Mouse (Mus musculus): ENCODE measurements around the gene 3110082I17Rik.

The 3110082I17Rik gene

DNA sequence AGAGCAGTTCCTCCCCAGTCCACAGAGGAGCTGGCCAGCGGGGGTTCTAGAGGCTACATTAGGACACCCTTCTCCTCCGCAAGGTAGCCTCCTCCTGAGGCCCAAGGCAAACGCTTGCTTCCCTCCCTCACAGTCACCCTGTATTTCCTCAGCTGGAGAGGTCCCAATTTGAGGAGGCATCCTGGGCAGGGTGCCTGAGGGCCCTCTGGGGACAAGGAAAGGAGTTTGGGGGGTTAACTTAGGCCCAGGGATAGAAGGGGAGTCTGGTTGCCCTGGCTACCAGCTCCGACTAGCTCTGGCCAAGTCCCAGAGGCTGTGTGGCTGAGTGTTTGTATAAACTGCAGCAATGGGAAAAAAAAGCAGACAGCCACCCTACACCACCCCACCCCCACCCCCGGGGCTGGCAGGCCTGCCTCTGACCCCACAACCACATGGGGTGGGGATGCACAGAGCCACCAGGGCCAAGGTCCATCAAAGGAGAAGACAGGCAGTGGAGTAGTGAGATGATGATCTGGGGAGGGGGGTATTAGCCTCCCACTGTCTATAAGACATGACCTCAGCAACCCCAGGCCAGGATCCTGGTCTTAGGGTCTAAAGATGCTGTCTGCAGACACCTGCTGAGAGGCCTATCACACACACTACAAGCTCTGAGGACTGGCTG, 95.3 kb downstream of the 3110082I17Rik start:
- no peak for ATAC-seq (ENCODE audit: insufficient number of reproducible peaks, low FRiP score, low TSS enrichment)

DNA sequence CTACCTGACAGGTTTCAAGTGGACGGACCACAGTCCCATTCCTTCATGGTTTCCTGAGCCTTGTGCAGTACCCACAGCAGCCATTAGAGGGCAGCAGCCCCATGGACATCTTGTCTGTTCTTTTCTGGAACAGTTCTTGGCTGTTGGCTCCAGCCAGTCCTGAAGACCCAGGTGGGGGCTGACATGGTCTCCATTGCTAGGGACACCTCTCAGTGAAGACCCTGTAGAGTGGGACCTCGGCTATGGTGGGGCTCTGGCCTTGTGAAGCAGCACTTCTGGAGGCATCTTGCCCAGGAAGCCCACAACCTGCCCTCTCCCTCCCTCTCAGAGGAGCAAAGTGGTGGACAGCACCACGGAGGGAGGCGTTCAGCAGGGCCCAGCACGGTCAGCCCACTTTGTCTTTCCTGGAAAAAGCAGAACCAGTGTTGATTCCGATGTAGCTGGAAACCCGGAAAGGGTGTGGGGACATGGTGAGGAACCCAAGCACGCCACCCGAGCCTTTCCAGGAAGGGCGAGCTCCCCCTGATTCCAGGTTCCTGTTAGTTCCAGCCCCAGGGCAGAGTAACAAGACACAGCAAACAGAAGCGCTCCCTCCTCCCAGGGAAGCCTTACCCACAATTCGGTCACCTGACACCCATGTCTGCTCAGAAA, 95.9 kb downstream of the 3110082I17Rik start:
- ATAC-seq (ENCODE audit: insufficient number of reproducible peaks, low FRiP score, low TSS enrichment), result peak; percentile 36; the same call in 1 of the 2 replicates

DNA sequence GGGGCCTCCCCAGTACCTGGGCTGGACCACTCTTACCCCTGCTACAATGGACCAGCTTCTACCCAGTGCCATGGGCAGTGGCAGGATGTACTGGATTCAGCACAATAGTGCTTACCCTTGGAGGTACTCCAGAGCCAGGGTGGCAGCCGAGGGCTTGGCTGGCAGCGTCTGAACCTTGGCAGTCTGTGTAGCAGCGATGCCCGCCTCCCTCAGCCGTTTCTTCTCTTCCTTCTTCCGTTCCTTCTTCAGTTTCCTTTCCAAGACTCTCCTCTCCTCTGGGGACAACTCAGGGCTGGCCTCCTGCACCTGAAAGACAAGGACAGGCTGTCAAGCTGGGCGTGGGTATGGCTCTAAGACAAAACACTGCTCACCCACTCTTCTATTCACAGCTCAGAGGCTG, 96.5 kb downstream of the 3110082I17Rik start:
- no peak; the same call in 1 of the 2 replicates for ATAC-seq (ENCODE audit: insufficient number of reproducible peaks, low FRiP score, low TSS enrichment)

DNA sequence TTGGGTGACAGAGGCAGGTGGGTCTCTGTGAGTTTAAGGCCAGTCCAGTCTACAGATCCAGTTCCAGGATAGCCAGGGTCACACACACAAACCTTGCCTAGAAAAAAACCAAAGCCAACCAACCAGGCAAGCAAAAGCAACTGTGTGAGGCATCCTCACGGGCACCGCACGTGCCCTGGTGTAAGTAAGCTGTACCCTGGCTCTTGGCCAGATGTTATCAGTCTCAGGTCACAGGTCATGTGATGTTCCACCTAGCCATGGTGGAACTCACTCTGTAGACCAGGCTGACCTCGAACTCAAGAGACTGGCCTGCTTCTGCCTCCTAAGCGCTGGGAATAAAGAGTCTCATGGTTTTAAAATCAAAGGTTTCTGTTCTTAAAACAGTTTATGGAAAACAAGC, 101.1 kb downstream of the 3110082I17Rik start:
- ATAC-seq (ENCODE audit: insufficient number of reproducible peaks, low FRiP score, low TSS enrichment), result no peak

DNA sequence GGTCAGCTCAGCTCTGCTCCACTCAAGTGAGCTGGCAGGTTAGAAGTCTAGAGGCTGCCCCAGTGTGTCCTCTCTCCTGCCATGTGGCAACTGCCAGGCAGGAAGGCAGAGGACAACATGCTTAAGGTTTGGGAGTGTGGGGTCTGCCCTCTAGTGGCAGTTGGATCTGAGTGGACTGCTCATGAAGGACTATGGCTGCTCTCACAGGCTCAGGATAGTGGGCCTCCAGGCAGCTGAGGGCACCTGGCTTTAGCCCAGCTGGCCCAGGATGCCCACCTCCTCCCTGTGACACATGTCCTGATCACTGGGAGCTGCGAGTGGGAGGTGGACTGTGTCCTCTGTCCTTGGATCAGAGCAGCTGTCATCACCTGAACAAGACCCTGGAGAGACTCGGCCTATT, 101.7 kb downstream of the 3110082I17Rik start:
- 0 out of 2 replicates have a peak, but pooled peaks have one; percentile 32 for ATAC-seq (ENCODE audit: insufficient number of reproducible peaks, low FRiP score, low TSS enrichment)

DNA sequence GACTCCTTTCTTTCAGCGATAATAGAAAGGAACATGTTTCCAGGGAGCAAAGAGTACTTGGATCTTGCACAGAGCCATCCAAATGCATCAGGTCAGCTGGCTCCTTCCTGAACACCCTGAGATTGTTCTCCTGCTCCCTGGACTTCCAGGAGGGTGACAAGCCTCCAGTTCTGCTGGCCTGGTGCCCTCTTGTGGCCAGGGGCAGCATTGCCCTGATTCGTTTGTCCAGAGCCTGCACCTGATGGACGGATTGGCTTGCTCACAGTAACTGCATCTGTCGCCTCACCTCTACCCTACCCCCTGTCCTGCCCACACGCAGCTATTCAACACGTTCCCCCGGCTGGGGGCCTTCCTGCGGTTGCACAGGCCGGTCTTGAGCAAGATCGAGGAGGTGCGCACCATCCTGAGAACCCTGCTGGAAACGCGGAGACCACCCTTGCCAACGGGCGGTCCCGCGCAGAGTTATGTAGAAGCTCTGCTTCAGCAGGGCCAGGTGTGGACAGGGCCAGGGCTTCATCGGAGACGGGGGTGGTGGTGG, 105.0 kb downstream of the 3110082I17Rik start:
- peak; percentile 43; the same call in 1 of the 2 replicates for ATAC-seq (ENCODE audit: insufficient number of reproducible peaks, low FRiP score, low TSS enrichment)

DNA sequence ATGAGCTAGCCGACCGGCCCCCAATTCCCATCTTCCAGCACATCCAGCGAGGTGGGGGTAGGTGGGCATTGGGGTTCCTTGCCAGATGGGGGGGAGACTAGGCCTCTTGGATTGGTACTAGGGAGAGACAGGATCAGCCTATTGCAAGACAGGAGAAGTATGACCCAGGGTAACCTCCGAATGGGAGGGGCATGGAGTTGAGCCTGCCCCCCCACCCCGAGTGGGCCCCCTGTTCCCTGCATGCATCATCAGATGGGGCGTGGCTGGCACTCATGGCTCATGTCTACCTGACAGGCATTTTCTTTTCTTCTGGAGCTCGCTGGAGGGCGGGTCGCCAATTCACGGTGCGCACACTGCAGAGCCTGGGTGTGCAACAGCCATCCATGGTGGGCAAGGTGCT, 106.4 kb downstream of the 3110082I17Rik start:
- ATAC-seq (ENCODE audit: insufficient number of reproducible peaks, low FRiP score, low TSS enrichment), result no peak

DNA sequence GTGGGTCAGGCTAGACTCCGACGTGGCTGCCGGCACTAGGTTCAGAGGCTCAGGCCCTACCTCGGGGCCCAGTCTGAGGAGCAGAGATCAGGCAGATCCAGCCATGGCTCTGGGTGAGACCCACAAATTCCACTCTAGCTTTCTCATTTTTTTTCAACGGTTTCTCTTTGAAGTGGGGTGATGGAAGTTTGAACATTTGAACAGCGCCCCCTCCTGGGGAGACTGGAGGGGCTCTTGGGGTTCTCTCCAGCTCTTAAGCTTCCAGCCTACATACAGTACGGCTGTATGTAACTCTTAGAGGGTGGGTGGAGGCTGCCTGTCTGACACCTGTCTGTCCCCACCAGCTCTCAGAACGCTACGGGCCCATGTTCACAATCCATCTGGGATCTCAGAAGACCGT, 106.8 kb downstream of the 3110082I17Rik start:
- no peak for ATAC-seq (ENCODE audit: insufficient number of reproducible peaks, low FRiP score, low TSS enrichment)

DNA sequence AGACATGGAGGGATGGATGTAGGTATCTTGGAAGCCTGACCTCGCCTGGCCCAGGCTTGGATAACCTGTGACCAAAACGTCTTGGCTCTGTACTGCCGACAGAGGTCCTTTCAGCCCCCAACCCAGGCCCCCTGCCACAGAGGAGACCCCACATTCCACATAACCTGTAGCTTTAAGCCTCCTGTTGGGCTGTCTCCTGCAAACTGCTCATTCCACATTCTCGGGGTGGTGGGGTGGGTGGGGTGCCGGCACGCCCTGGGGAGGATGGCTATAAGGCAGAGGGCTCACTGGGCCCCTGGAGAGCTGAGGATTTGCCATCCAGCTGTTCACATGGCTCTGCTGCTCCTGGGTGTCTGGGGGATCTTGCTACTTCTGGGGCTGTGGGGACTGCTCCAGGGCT, 108.0 kb downstream of the 3110082I17Rik start, which contains the start of gene Cyp2w1:
Gene Cyp2w1 (plus strand): TSS at position 301 of the 400 bp plus-strand sequence.
- no peak for ATAC-seq (ENCODE audit: insufficient number of reproducible peaks, low FRiP score, low TSS enrichment)

DNA sequence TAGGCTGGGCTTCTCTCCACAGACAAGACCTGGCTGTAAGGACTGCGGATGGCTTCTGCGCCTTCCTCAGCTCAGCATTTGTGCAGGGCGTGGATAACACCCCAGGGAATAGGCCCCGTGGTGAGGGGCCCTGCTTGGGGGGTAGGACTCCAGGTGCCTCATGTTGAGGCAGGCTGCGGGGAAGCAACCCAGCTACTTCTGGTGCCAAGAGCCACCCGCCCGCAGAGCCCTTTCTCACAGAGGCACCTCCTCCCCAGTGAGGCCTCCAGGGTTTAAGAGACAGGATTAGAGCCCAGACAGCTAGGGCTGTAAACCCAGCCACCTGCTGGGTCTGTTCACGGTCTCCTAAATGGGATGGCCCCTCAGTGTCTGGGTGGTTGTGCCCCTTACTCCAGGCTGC, 108.7 kb downstream of the 3110082I17Rik start:
- ATAC-seq (ENCODE audit: insufficient number of reproducible peaks, low FRiP score, low TSS enrichment), result no peak

DNA sequence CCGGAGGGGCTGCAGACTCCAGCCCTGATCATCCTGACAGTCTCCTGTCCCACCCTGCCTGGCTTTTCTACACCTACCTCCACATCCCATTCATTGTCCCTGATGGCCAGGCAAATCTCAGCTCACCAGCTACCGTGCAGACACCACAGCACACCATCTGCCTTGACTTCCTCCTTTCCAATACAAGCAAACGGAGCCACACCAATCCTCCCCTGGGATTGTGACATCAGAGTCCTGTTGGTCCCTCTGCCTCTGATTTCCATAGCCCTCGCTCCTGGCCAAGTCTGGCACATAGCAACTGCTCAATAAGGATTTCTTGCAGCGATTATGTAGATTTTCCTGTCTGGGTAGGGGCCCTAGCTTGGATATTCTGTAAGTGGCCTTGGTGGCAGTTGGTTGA, 109.2 kb downstream of the 3110082I17Rik start, which contains the start of gene Cox19:
Gene Cox19 (minus strand): TSS at position 285 of the 400 bp plus-strand sequence.
- no peak for ATAC-seq (ENCODE audit: insufficient number of reproducible peaks, low FRiP score, low TSS enrichment)

DNA sequence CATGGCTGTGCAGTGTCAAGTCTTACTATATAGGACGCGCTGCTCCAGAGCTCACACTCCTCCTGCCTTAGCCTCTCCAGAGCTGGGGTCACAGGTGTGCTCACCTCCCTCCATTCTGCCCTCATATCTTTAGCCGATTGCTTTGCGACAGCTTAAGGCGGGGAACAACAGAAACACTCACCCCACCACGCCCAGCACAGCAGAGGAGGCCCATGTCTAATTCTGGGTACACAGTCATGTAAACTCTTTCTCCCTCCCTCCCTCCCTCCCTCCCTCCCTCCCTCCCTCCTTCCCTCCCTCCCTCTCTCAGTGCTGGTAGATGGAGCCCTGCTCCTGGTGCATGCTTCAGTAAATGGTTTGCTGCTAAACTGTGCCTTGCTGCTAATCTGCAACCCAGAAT, 110.6 kb downstream of the 3110082I17Rik start:
- ATAC-seq (ENCODE audit: insufficient number of reproducible peaks, low FRiP score, low TSS enrichment), result no peak

DNA sequence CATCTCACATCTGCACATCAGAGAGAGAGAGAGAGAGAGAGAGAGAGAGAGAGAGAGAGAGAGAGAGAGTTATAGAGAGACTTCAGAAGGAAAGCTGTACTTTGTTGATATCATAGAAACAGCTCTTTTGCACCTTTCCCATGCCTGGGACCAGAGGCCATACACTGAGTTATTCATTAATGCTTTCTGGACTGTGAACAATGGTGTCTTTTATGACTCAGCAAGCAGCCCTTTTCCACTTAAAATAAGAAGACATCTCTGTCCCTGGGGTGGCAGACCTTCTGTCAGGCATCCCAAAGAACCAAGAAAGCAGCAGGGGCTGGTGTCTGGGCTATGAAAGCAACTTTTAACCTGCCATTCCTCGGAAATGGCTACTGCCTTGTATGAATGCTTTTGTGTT, 113.1 kb downstream of the 3110082I17Rik start:
- no peak for ATAC-seq (ENCODE audit: insufficient number of reproducible peaks, low FRiP score, low TSS enrichment)

DNA sequence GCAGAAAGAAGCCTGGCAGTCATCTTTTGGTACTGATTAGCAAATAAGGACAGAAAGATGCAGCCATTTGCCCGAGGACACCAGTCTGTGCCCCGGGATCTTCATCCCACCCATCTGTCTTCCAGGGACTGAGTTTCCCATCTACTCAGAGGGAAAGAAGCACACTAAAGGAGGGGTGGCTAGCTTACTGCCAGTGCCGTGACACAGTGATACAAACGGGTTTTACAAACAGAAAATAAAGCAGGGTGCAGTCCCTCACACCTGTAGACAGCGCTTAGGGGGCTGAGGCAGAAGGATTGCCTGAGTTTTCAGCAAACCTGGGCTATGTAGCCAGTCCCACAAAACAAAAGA, 115.0 kb downstream of the 3110082I17Rik start:
- 0 out of 2 replicates have a peak, but pooled peaks have one; percentile 16 for ATAC-seq (ENCODE audit: insufficient number of reproducible peaks, low FRiP score, low TSS enrichment)

DNA sequence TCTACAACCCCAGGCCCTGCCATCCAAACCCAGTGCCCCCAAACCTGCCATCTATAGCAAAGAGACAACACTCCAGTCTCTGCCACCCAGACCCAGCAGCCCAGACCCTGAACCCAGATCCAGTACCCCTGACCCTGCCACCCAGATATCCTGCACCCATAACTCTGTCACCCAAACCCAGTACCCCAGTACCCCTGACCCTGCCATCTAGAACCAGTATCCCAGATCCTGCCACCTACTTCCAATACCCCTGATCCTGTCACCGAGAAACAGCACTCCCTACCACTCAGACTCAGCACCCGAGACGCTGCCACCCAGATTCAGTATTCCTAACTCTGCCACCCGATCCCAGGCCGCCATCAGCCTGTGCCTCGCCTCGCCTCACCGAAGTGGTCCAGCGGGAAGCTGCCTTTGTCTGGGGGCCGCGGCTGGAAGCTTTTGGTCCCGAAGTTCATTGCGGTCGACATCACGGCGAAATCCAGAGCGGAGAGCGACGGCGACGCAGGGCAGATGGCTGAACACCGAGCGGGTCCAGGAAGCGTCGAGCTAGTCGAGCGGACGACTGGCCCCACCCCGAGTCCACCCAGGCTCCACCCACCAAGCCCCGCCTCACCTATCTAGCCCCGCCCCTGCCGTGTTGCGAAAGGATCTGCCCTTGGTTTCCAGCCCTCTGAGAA, 115.5 kb downstream of the 3110082I17Rik start:
- peak; percentile 88 for ATAC-seq (ENCODE audit: insufficient number of reproducible peaks, low FRiP score, low TSS enrichment)

DNA sequence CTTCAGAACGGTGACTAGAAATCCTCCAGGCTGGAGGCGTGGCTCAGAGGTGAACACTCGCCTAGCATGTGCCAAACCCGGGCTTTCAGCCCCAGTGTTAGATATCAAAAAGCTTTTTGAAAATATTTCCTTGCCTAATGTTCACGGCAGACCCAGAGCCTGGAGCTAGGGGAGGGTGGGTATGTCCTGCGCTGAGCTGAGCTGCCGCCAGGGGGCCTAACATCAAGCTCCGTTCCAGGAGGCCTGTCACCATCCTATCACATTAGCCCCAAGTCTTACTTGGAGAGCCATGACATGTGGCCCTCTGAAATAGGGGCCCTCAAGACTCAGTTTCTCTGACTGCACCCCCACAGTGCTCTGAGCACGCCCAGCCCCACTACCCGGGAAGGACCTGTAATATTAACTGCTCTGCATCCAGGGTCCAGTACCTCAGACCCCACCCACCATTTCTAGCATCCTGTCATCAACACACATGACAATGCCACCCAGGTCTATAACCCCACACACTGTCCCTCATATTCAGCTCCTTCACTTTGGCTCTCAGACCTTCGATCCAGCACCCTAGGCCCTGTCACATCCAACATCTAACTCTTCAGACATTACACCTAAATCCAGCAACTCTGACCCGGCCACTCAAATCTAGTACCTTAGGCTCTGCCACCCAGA, 116.2 kb downstream of the 3110082I17Rik start:
- ATAC-seq (ENCODE audit: insufficient number of reproducible peaks, low FRiP score, low TSS enrichment), result peak; percentile 54; the same call in 1 of the 2 replicates

DNA sequence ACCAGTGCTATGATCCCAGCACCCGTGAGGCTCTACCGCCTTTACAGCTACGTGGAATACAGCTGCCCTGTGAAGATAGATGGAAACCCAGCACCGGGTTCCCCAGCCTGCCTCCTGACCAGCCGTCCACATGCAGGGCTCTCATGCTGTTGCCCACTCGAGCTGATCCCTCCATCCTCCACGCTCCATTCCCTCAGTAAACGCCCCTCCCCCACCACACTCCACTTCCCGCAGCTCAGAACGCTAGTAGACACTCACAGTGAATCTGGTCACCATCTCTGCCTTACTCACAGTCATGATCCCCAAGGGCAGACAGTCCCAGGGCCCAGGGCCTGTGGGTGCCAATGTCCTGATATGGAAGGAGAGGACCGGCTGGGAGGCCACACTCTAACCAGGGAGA, 121.4 kb downstream of the 3110082I17Rik start:
- ATAC-seq (ENCODE audit: insufficient number of reproducible peaks, low FRiP score, low TSS enrichment), result no peak

DNA sequence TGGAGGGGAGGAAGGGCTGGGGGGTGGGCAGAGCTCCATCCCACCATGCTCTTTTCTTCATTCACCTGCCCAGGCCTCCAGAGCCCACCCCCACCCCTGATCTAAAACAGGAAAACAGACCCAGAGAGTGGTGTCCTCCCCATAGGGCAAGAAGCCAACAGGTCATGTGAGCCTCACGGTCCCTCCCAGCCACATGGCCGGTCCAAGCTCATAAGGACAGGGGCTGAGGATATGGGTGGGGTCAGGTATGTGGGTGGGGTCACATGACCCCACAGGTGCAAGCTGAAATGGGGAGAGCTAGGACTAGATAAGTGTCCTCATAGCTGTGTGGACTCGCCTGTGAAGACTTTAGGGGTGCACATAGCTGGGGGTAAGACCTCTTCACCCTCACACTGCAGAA, 121.9 kb downstream of the 3110082I17Rik start:
- ATAC-seq (ENCODE audit: insufficient number of reproducible peaks, low FRiP score, low TSS enrichment), result no peak

DNA sequence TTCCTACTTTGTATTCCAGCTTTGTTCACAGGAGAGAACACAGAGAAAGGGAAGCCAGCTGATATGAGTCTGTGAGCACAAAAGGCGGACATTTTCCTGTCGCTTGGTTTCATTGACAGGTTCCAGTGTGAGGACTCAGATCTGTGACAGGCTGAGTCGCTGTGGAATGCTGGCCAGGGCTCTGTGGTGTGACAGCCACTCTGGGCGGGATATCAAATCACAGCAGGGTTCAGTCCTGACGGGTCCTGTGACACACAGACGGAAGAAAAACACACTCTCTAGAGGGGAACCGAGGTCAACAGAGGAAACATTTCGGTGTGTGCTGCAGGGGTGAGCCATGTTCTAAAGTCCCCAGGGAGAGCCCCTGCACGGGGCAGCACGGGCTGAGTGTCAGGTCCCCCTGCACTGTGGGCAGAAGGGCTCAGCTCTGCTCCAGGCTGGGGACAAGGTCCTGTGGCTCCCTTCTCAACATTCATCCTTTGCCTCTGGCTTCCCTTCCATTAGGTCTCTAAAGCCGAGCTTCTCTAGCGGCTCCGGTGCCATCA, 122.4 kb downstream of the 3110082I17Rik start:
- 0 out of 2 replicates have a peak, but pooled peaks have one; percentile 46 for ATAC-seq (ENCODE audit: insufficient number of reproducible peaks, low FRiP score, low TSS enrichment)

DNA sequence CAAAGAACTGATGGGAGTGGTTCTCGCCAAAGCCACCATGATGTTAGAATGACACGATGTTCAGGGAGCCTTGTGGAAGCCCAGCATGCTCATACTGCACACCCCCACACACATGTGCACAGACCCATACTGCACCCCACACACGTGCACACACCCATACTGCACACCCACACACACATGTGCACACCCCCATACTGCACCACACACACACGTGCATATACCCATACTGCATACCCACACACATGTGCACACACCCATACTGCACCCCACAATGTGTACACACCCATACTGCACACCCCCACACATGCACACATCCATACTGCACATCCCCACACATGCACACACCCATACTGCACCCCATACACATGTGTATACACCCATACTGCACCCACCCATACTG, 124.7 kb downstream of the 3110082I17Rik start:
- no peak for ATAC-seq (ENCODE audit: insufficient number of reproducible peaks, low FRiP score, low TSS enrichment)
